Mouse (Mus musculus): ENCODE measurements around the gene Cbfa2t3. TPM values are rescaled to one million over a fixed set of nuclear protein-coding genes. Genes with fewer than 3 reads are reported as not detected.

Gene Cbfa2t3
- polyA plus RNA-seq (2015; fragmentation: Nextera tagmentation; extraction: Ambion mirVana) = 1.8 TPM in 2 replicates

DNA sequence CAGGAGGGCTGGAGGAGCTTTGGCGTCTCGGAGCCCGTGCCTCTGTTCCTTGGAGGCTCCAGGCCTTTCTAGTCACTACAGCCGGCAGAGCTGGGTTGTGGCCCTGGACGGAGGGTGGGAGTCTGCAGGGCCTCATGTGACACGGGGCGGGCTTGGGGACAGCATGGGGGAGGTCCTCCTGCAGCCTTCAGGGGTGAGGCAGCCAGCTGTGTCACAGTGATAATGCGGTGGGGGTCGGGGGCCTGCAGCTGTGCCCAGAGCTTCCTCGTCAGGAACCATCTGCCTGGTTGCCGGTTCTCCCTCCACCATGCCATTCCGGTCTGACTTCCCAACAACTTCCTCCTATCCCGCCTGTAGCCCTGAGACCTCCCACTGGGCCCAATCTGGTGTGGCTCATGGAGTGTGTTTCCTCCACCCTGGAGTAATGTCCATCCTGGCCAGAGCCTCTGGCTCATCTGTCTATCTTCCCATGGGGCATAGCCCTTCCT lies at the start of gene Cbfa2t3:
Gene Cbfa2t3 (minus strand): TSS at position 105 of the 488 bp plus-strand sequence.

DNA sequence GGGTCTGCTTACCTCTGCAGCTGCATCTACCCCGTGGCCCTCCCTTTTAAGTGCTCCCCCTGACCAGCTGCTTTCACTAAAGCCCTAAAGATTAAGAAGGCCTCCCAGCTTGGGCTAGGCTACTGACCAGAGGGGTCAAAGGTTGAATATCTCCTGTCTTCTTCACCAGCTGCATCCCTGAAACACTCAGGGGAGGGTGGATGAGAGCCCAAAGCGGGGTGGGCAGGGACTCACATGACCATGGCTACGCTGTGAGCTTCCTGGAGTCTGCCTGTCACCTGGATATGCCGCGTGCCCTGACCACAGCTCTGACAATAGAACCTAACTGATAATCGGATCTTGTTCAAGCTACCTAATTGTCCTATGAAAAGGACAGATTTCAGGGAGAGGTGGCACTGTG lies 76.2 kb downstream of the Cbfa2t3 start, which contains the start of gene Pabpn1l:
Gene Pabpn1l (minus strand): TSS at position 13 of the 400 bp plus-strand sequence.

DNA sequence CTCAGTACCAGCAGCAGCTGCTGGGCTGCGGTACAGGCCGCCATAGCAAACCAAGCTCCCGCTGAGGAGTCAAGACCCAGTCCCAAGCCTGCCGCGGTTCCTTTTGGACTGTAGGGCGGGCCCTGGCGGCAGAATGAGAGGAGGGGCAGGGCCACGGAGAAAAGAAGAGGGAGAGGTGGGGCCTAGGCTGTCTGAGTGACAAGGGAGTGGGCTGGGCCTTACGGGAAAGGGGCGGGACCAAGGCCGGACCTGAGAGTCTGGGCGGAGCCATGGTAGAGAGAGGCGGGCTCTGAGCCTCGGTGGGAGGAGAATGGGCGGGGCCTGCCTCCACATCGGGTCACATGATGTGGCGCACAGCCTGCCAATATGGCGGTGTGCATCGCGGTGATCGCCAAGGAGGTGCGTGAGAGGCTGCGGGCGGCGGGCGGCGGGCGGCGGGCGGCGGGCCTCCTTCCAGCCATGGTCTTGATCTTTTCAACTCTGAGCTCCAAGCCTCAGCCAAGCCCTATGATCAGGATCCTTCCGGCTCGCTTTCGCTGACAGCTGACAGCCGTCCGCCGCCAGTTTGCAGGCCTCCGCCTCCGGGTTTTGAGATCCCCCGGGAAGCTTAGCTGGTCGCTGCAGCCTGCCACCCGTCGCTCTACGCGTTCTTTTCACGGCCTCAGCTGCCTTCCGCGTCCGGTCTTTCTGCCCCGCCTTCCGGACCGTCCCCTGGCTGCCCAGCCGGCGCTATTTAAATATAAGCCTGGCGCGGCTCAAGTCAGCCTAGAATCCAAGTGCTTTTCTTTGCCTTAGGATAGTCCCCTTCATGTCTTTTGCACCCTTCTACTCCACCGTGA lies 87.4 kb downstream of the Cbfa2t3 start, which contains the start of the genes Galns and Trappc2l:
Gene Galns (minus strand): TSS at position 169 of the 839 bp plus-strand sequence.
Gene Trappc2l (plus strand): TSS at position 346 of the 839 bp plus-strand sequence.

DNA sequence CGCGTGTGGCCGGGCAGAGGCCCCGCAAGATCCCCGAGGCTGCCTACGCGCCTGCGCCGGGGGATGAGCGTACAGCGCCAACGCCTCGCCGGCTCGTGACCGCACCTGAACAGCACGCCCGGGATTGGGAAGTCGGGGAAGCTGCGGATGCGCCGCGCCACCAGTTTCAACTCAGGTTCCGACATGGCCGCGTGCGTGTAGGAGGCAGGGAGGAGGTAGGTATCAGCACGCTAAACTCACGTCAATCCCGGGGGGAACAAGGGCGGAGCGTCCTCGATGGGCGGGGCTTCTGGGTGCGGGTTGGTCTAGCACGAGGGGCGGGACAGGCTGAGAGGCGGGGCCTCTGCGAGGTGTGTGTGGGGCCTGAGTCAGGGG lies 122.3 kb downstream of the Cbfa2t3 start, which contains the start of gene Aprt:
Gene Aprt (minus strand): TSS at position 262 of the 375 bp plus-strand sequence.

Small RNA genes lying within 50 kb of the gene (microRNA-seq; reads per million reads assigned to microRNA genes)
- gene Mir6396 = not detected

Other genes starting within 250 kb of the Cbfa2t3 start
- gene Snai3, start 238.4 kb downstream of the Cbfa2t3 start, polyA plus RNA-seq (2015; fragmentation: Nextera tagmentation; extraction: Ambion mirVana) = 1.0 and 1.3 TPM in 2 replicates
- gene Rnf166, start 223.0 kb downstream of the Cbfa2t3 start, polyA plus RNA-seq (2015; fragmentation: Nextera tagmentation; extraction: Ambion mirVana) = 34.0 and 36.3 TPM in 2 replicates
- gene Ctu2, start 223.0 kb downstream of the Cbfa2t3 start, polyA plus RNA-seq (2015; fragmentation: Nextera tagmentation; extraction: Ambion mirVana) = 27.9 and 35.3 TPM in 2 replicates
- gene Piezo1, start 147.8 kb downstream of the Cbfa2t3 start, polyA plus RNA-seq (2015; fragmentation: Nextera tagmentation; extraction: Ambion mirVana) = 14.6 and 15.6 TPM in 2 replicates
- gene Cdt1, start 131.1 kb downstream of the Cbfa2t3 start, polyA plus RNA-seq (2015; fragmentation: Nextera tagmentation; extraction: Ambion mirVana) = 11.5 and 13.2 TPM in 2 replicates
- gene Aprt, start 122.2 kb downstream of the Cbfa2t3 start, polyA plus RNA-seq (2015; fragmentation: Nextera tagmentation; extraction: Ambion mirVana) = 191 and 265 TPM in 2 replicates
- 14.7 and 16.4 TPM in 2 replicates for gene Galns, start 87.6 kb downstream of the Cbfa2t3 start, polyA plus RNA-seq (2015; fragmentation: Nextera tagmentation; extraction: Ambion mirVana)
- gene Trappc2l, start 87.5 kb downstream of the Cbfa2t3 start, polyA plus RNA-seq (2015; fragmentation: Nextera tagmentation; extraction: Ambion mirVana) = 54.7 and 74.0 TPM in 2 replicates
- not detected in 2 replicates for gene Pabpn1l, start 76.4 kb downstream of the Cbfa2t3 start, polyA plus RNA-seq (2015; fragmentation: Nextera tagmentation; extraction: Ambion mirVana)
- 8.2 and 10.2 TPM in 2 replicates for gene Acsf3, start 76.4 kb upstream of the Cbfa2t3 start, polyA plus RNA-seq (2015; fragmentation: Nextera tagmentation; extraction: Ambion mirVana)
- 0.04 and 0.06 TPM in 2 replicates for gene Cdh15, start 148.9 kb upstream of the Cbfa2t3 start, polyA plus RNA-seq (2015; fragmentation: Nextera tagmentation; extraction: Ambion mirVana)